Mouse (Mus musculus): Measurements from ENCODE around the gene Prmt3. TPM values are rescaled to one million over a fixed set of nuclear protein-coding genes. Genes with fewer than 3 reads are reported as not detected.

Prmt3 gene
- 48.2 and 53.4 TPM in 2 replicates for polyA plus RNA-seq (2015; fragmentation: Nextera tagmentation; extraction: Ambion mirVana)

GRCm38 (mm10) chr7:49778114-49778901 lies at the start of gene Prmt3:
Gene Prmt3 (plus strand): TSS chr7:49778346.
- H3K4me1 ChIP-seq (replicated peaks): peaks cover 19% of the 10 kb centered on the region
- H3K9ac ChIP-seq: peak within 1 kb of the TSS; percentile 79
- peaks cover 16% of the 10 kb centered on the region for H3K36me3 ChIP-seq
- peak within 1 kb of the TSS; percentile 70 for H3K4me2 ChIP-seq
- peak; percentile 97 for ATAC-seq (ENCODE audit: low read depth)
- 0 out of 2 replicates have a peak, but pooled peaks cover 6% of the 10 kb centered on the region for H3K27me3 ChIP-seq
- no peaks in the 10 kb centered on the region for H3K9me3 ChIP-seq
- H3K27ac ChIP-seq (replicated peaks): peak within 1 kb of the TSS; percentile 87
- WGBS: under 1% methylated on average over 78 of the region's 92 CpGs
- H3K4me3 ChIP-seq: peak within 1 kb of the TSS; percentile 67

GRCm38 (mm10) chr7:49734342-49734741 lies 43.8 kb upstream of the Prmt3 start:
- Histone ChIP-seq H3K4me1 (replicated peaks) (no peaks in the 10 kb centered on the region), H3K4me3 (no peak overlapping the region), H3K27me3 (peaks cover 91% of the 10 kb centered on the region), H3K9ac (no peak overlapping the region), H3K27ac (replicated peaks) (no peak overlapping the region), H3K36me3 (no peaks in the 10 kb centered on the region), H3K4me2 (no peak overlapping the region), H3K9me3 (0 out of 2 replicates have a peak, but pooled peaks cover 5% of the 10 kb centered on the region)
- 54% methylated on average over 4 of the region's 4 CpGs for WGBS
- ATAC-seq (ENCODE audit: low read depth): no peak

GRCm38 (mm10) chr7:49739448-49739847 lies 38.7 kb upstream of the Prmt3 start:
- WGBS: 52% methylated on average over 8 of the region's 8 CpGs

GRCm38 (mm10) chr7:49741474-49741873 lies 36.7 kb upstream of the Prmt3 start:
- H3K9ac ChIP-seq: no peak overlapping the region; the same call in 1 of the 2 replicates
- ATAC-seq (ENCODE audit: low read depth): 0 out of 2 replicates have a peak, but pooled peaks have one; percentile 11
- H3K4me1 ChIP-seq (replicated peaks): peaks cover 12% of the 10 kb centered on the region
- 0 out of 2 replicates have a peak, but pooled peaks cover 5% of the 10 kb centered on the region for H3K9me3 ChIP-seq
- H3K27ac ChIP-seq (replicated peaks): no peak overlapping the region; the same call in 1 of the 2 replicates
- no peaks in the 10 kb centered on the region for H3K36me3 ChIP-seq
- H3K4me3 ChIP-seq: no peak overlapping the region
- H3K4me2 ChIP-seq: no peak overlapping the region; the same call in 1 of the 2 replicates
- WGBS: 28% methylated on average over 5 of the region's 5 CpGs
- peaks cover 94% of the 10 kb centered on the region for H3K27me3 ChIP-seq

More at GRCm38 (mm10) chr7:49739448-49739847, 38.7 kb upstream of the Prmt3 start:
- Histone ChIP-seq H3K4me1 (replicated peaks) (peaks cover 12% of the 10 kb centered on the region), H3K27me3 (peaks cover 92% of the 10 kb centered on the region), H3K4me2 (no peak overlapping the region), H3K27ac (replicated peaks) (no peak overlapping the region), H3K9me3 (0 out of 2 replicates have a peak, but pooled peaks cover 5% of the 10 kb centered on the region), H3K9ac (no peak overlapping the region), H3K36me3 (no peaks in the 10 kb centered on the region), H3K4me3 (no peak overlapping the region)
- no peak for ATAC-seq (ENCODE audit: low read depth)

GRCm38 (mm10) chr7:49741923-49742322 lies 36.2 kb upstream of the Prmt3 start:
- 9% methylated on average over 10 of the region's 10 CpGs for WGBS
- H3K27me3 ChIP-seq: peaks cover 94% of the 10 kb centered on the region
- peak; percentile 86 for ATAC-seq (ENCODE audit: low read depth)

GRCm38 (mm10) chr7:49751148-49751547 lies 27.0 kb upstream of the Prmt3 start:
- WGBS: 9% methylated on average over 4 of the region's 4 CpGs
- Histone ChIP-seq H3K27ac (replicated peaks) (no peak overlapping the region), H3K4me2 (no peak overlapping the region), H3K27me3 (peaks cover 96% of the 10 kb centered on the region), H3K9me3 (no peaks in the 10 kb centered on the region), H3K4me3 (no peak overlapping the region), H3K9ac (no peak overlapping the region), H3K4me1 (replicated peaks) (no peaks in the 10 kb centered on the region), H3K36me3 (no peaks in the 10 kb centered on the region)
- ATAC-seq (ENCODE audit: low read depth): no peak

More at GRCm38 (mm10) chr7:49741923-49742322, 36.2 kb upstream of the Prmt3 start:
- H3K4me2 ChIP-seq: no peak overlapping the region; the same call in 1 of the 2 replicates
- no peak overlapping the region; the same call in 1 of the 2 replicates for H3K27ac ChIP-seq (replicated peaks)
- no peak overlapping the region; the same call in 1 of the 2 replicates for H3K9ac ChIP-seq
- no peak overlapping the region for H3K4me3 ChIP-seq
- no peaks in the 10 kb centered on the region for H3K36me3 ChIP-seq
- H3K9me3 ChIP-seq: 0 out of 2 replicates have a peak, but pooled peaks cover 4% of the 10 kb centered on the region
- peaks cover 12% of the 10 kb centered on the region for H3K4me1 ChIP-seq (replicated peaks)

- no peaks in the 10 kb centered on the region for H3K36me3 ChIP-seq
- peaks cover 96% of the 10 kb centered on the region for H3K27me3 ChIP-seq
- no peak for ATAC-seq (ENCODE audit: low read depth)
- H3K4me1 ChIP-seq (replicated peaks): no peaks in the 10 kb centered on the region
- H3K4me3 ChIP-seq: no peak overlapping the region
- no peak overlapping the region for H3K9ac ChIP-seq
- no peaks in the 10 kb centered on the region for H3K9me3 ChIP-seq
- H3K4me2 ChIP-seq: no peak overlapping the region
- WGBS: 33% methylated on average over 25 of the region's 25 CpGs
- no peak overlapping the region for H3K27ac ChIP-seq (replicated peaks)
Measured at GRCm38 (mm10) chr7:49752730-49753506, 25.2 kb upstream of the Prmt3 start.

GRCm38 (mm10) chr7:49754767-49755166 lies 23.4 kb upstream of the Prmt3 start:
- H3K27me3 ChIP-seq: peaks cover 98% of the 10 kb centered on the region
- H3K4me2 ChIP-seq: no peak overlapping the region

GRCm38 (mm10) chr7:49758934-49759571 lies 19.1 kb upstream of the Prmt3 start, which contains the start of gene Htatip2:
Gene Htatip2 (plus strand): TSS chr7:49759115.
- Histone ChIP-seq H3K9ac (peak within 1 kb of the TSS; percentile 70), H3K9me3 (no peaks in the 10 kb centered on the region), H3K4me2 (peak within 1 kb of the TSS; percentile 70), H3K4me1 (replicated peaks) (peaks cover 7% of the 10 kb centered on the region; the same call in 1 of the 2 replicates), H3K27me3 (peaks cover 86% of the 10 kb centered on the region), H3K36me3 (no peaks in the 10 kb centered on the region), H3K4me3 (peak within 1 kb of the TSS; percentile 46), H3K27ac (replicated peaks) (no peak within 1 kb of the TSS)
- WGBS: 4% methylated on average over 25 of the region's 42 CpGs
- peak; percentile 55 for ATAC-seq (ENCODE audit: low read depth)

More at GRCm38 (mm10) chr7:49754767-49755166, 23.4 kb upstream of the Prmt3 start:
- Histone ChIP-seq H3K36me3 (no peaks in the 10 kb centered on the region), H3K27ac (replicated peaks) (no peak overlapping the region), H3K9me3 (no peaks in the 10 kb centered on the region), H3K4me3 (no peak overlapping the region), H3K4me1 (replicated peaks) (peaks cover 7% of the 10 kb centered on the region; the same call in 1 of the 2 replicates), H3K9ac (no peak overlapping the region)
- 0 out of 2 replicates have a peak, but pooled peaks have one; percentile 13 for ATAC-seq (ENCODE audit: low read depth)
- WGBS: 4% methylated on average over 9 of the region's 9 CpGs

- no peak for ATAC-seq (ENCODE audit: low read depth)
- Histone ChIP-seq H3K27ac (replicated peaks) (no peak overlapping the region), H3K9me3 (no peaks in the 10 kb centered on the region), H3K4me1 (replicated peaks) (peaks cover 7% of the 10 kb centered on the region; the same call in 1 of the 2 replicates), H3K9ac (no peak overlapping the region), H3K4me3 (no peak overlapping the region), H3K27me3 (peaks cover 82% of the 10 kb centered on the region), H3K4me2 (no peak overlapping the region), H3K36me3 (no peaks in the 10 kb centered on the region)
- WGBS: 66% methylated on average over 13 of the region's 13 CpGs
Measured at GRCm38 (mm10) chr7:49762605-49763004, 15.5 kb upstream of the Prmt3 start.

GRCm38 (mm10) chr7:49764011-49764716 lies 14.0 kb upstream of the Prmt3 start:
- H3K27ac ChIP-seq (replicated peaks): no peak overlapping the region
- H3K4me3 ChIP-seq: no peak overlapping the region
- WGBS: 75% methylated on average over 10 of the region's 10 CpGs
- no peak overlapping the region for H3K4me2 ChIP-seq
- no peaks in the 10 kb centered on the region for H3K9me3 ChIP-seq
- H3K9ac ChIP-seq: no peak overlapping the region
- H3K4me1 ChIP-seq (replicated peaks): peaks cover 2% of the 10 kb centered on the region; the same call in 1 of the 2 replicates
- H3K36me3 ChIP-seq: no peaks in the 10 kb centered on the region
- no peak for ATAC-seq (ENCODE audit: low read depth)
- peaks cover 68% of the 10 kb centered on the region for H3K27me3 ChIP-seq
